Mouse (Mus musculus) small intestine, adult 2 months (tissue): ENCODE measurements around the gene Tns1.

Experiments
- CTCF ChIP-seq: fragments of 200-500 bp; IDR thresholded peaks from 2 replicates; pipeline ENCODE4 v1.5.1; 2012; ENCODE audit warnings: low read depth, mild to moderate bottlenecking, control low read depth, inconsistent platforms, low read length, moderate library complexity, mixed read lengths; ENCODE audit not compliant: insufficient replicate concordance, insufficient read length; ENCODE audit errors: extremely low read depth
- POLR2A ChIP-seq: fragments of 200-500 bp; IDR thresholded peaks from 2 replicates; pipeline ENCODE4 v1.6.1; 2012; ENCODE audit warnings: low read depth, mild to moderate bottlenecking, control low read depth, inconsistent platforms, low read length, moderate library complexity

DNA sequence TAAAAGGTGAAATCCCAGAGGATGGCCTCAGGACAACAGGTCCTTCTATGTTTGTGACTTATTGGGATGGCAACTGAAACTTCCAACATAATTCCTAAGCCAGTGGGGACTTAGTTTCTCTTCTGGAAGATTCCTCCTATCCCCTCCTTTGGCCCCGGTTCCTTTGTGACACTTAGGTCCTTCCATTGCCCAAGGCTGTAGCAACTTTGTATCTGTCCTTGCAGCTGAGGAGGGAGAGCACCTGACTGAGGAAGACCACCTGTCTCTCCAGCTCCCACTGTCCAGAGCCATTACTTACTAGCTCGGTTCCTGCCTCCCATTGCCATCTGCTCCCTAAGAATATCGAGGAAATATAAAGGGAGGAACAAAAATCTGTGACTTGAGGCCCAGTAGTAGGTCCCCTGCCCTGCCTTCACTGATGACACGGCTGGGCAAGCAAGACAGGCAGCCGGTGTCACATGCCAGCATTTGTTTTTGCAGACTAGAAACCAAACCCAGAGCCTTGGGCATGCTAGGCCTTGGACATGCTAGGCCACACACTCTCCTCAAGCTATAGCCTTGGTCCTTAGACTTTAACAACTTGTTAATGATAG, 160.0 kb downstream of the Tns1 start:
- TF ChIP-seq POLR2A (no peak), CTCF (no peak)
